Mouse (Mus musculus) MEL (cell line): Measurements from ENCODE around the gene Sema5a. TPM values are rescaled to one million over a fixed set of nuclear protein-coding genes. Genes with fewer than 3 reads are reported as not detected.

Experiments
- DNase-seq: peaks from one replicate; pipeline ENCODE4 v3.0.0; 2011; ENCODE audit warnings: low read depth, low spot score
- H3K27ac ChIP-seq: 2 replicates; pipeline ENCODE4 v1.5.1; 2012; ENCODE audit warnings: low read depth, mild to moderate bottlenecking, control low read depth, low read length, moderate library complexity; ENCODE audit not compliant: control insufficient read depth
- H3K27me3 ChIP-seq, 2 experiments: fragments of 150-350 bp in 1 of 2; sonication (generic) in 1 of 2; 2 replicates each; pipeline ENCODE4 v1.6.1; 2012; ENCODE audit warnings: low read length in 2 of 2, mild to moderate bottlenecking in 2 of 2, improper control_type of control experiment in 1 of 2, moderate library complexity in 1 of 2; ENCODE audit not compliant: insufficient read depth in 2 of 2, control insufficient read depth in 1 of 2
- H3K36me3 ChIP-seq, 2 experiments: 2 replicates each; pipeline ENCODE4 v1.6.1; 2012 to 2014; ENCODE audit warnings: low read length in 2 of 2, improper control_type of control experiment in 1 of 2, inconsistent platforms in 1 of 2, mild to moderate bottlenecking in 1 of 2; ENCODE audit not compliant: insufficient read depth in 2 of 2, control insufficient read depth in 1 of 2
- H3K4me1 ChIP-seq, 2 experiments: fragments of 150-350 bp in 1 of 2; sonication (generic) in 1 of 2; 2 replicates each; pipeline ENCODE4 v1.6.1; 2012; ENCODE audit warnings: low read length in 2 of 2, improper control_type of control experiment in 1 of 2, mild to moderate bottlenecking in 1 of 2; ENCODE audit not compliant: insufficient read depth in 2 of 2, control insufficient read depth in 1 of 2
- H3K4me3 ChIP-seq, 2 experiments: fragments of 150-350 bp in 1 of 2; sonication (generic) in 1 of 2; 2 replicates each; pipeline ENCODE4 v1.5.1; 2012; ENCODE audit warnings: low read depth in 2 of 2, low read length in 2 of 2, mild to moderate bottlenecking in 2 of 2, moderate library complexity in 2 of 2, control low read depth in 1 of 2, improper control_type of control experiment in 1 of 2; ENCODE audit not compliant: control insufficient read depth in 1 of 2, insufficient read depth in 1 of 2
- H3K79me2 ChIP-seq: 2 replicates; pipeline ENCODE4 v1.6.1; 2012; ENCODE audit warnings: mild to moderate bottlenecking, low read length, moderate library complexity; ENCODE audit not compliant: control insufficient read depth, poor library complexity, insufficient read depth
- H3K9ac ChIP-seq: 2 replicates; pipeline ENCODE4 v1.6.1; 2012; ENCODE audit warnings: low read depth, mild to moderate bottlenecking, control low read depth, low read length, moderate library complexity; ENCODE audit not compliant: control insufficient read depth, poor library complexity, severe bottlenecking
- H3K9me3 ChIP-seq: fragments of 150-350 bp; sonication (generic); replicated peaks from 2 replicates; pipeline ENCODE4 v1.6.1; 2012; ENCODE audit warnings: mild to moderate bottlenecking, low read length, improper control_type of control experiment, moderate library complexity; ENCODE audit not compliant: insufficient read depth
- BHLHE40 ChIP-seq: IDR thresholded peaks from 2 replicates; pipeline ENCODE4 v1.6.1; 2012; ENCODE audit warnings: low read depth, mild to moderate bottlenecking, inconsistent platforms, low read length, improper control_type of control experiment, borderline replicate concordance
- CHD2 ChIP-seq: IDR thresholded peaks from 2 replicates; pipeline ENCODE4 v1.6.1; 2011; ENCODE audit warnings: low read length, improper control_type of control experiment
- E2F4 ChIP-seq: IDR thresholded peaks from 2 replicates; pipeline ENCODE4 v1.6.1; 2011; ENCODE audit warnings: low read depth, low read length, improper control_type of control experiment, borderline replicate concordance
- ELF1 ChIP-seq: IDR thresholded peaks from 2 replicates; pipeline ENCODE4 v1.6.1; 2014; ENCODE audit warnings: low read depth, mild to moderate bottlenecking, inconsistent platforms, low read length, improper control_type of control experiment, moderate library complexity
- EP300 ChIP-seq, 2 experiments: IDR thresholded peaks; 2 replicates each; pipeline ENCODE4 v1.6.1; 2011; ENCODE audit warnings: improper control_type of control experiment in 2 of 2, low read length in 2 of 2, low read depth in 1 of 2, mild to moderate bottlenecking in 1 of 2
- GABPA ChIP-seq: IDR thresholded peaks from 2 replicates; pipeline ENCODE4 v1.6.1; 2012; ENCODE audit warnings: low read depth, mild to moderate bottlenecking, inconsistent platforms, low read length, improper control_type of control experiment, moderate library complexity
- JUND ChIP-seq: IDR thresholded peaks from 2 replicates; pipeline ENCODE4 v1.6.1; 2011; ENCODE audit warnings: low read depth, mild to moderate bottlenecking, improper control_type of control experiment, low read length
- KAT2A ChIP-seq: conservative IDR thresholded peaks from 2 replicates; pipeline ENCODE4 v1.6.1; 2012; ENCODE audit warnings: low read depth, low read length, improper control_type of control experiment, inconsistent platforms
- MAFK ChIP-seq: IDR thresholded peaks from 2 replicates; pipeline ENCODE4 v1.6.1; 2011; ENCODE audit warnings: low read depth, mild to moderate bottlenecking, low read length, improper control_type of control experiment, borderline replicate concordance
- MAX ChIP-seq: IDR thresholded peaks from 2 replicates; pipeline ENCODE4 v1.6.1; 2011; ENCODE audit warnings: low read length, improper control_type of control experiment
- MEF2A ChIP-seq: IDR thresholded peaks from 2 replicates; pipeline ENCODE4 v1.6.1; 2014; ENCODE audit warnings: low read depth, mild to moderate bottlenecking, inconsistent platforms, low read length, improper control_type of control experiment; ENCODE audit not compliant: poor library complexity, insufficient replicate concordance, severe bottlenecking; ENCODE audit errors: extremely low read depth
- MXI1 ChIP-seq: IDR thresholded peaks from 2 replicates; pipeline ENCODE4 v1.6.1; 2011; ENCODE audit warnings: mild to moderate bottlenecking, low read depth, low read length, improper control_type of control experiment
- MYB ChIP-seq: IDR thresholded peaks from 2 replicates; pipeline ENCODE4 v1.6.1; 2011; ENCODE audit warnings: mild to moderate bottlenecking, low read depth, low read length, improper control_type of control experiment
- POLR2A ChIP-seq, 2 experiments: IDR thresholded peaks; 2 replicates each; pipeline ENCODE4 v1.6.1; 2011 to 2012; ENCODE audit warnings: low read length in 2 of 2, mild to moderate bottlenecking in 2 of 2, control low read depth in 1 of 2, improper control_type of control experiment in 1 of 2, low read depth in 1 of 2, moderate library complexity in 1 of 2; ENCODE audit not compliant: control insufficient read depth in 1 of 2, insufficient read depth in 1 of 2, poor library complexity in 1 of 2
- SIN3A ChIP-seq: IDR thresholded peaks from 2 replicates; pipeline ENCODE4 v1.6.1; 2012; ENCODE audit warnings: low read length, improper control_type of control experiment, inconsistent platforms
- SMC3 ChIP-seq: IDR thresholded peaks from 2 replicates; pipeline ENCODE4 v1.6.1; 2011; ENCODE audit warnings: low read depth, low read length, improper control_type of control experiment
- TCF12 ChIP-seq: IDR thresholded peaks from 2 replicates; pipeline ENCODE4 v1.6.1; 2014; ENCODE audit warnings: low read depth, mild to moderate bottlenecking, inconsistent platforms, low read length, improper control_type of control experiment, moderate library complexity
- UBTF ChIP-seq: IDR thresholded peaks from 2 replicates; pipeline ENCODE4 v1.6.1; 2012; ENCODE audit warnings: low read depth, mild to moderate bottlenecking, inconsistent platforms, low read length, improper control_type of control experiment, moderate library complexity, borderline replicate concordance; ENCODE audit not compliant: insufficient read depth
- USF1 ChIP-seq: IDR thresholded peaks from 2 replicates; pipeline ENCODE4 v1.6.1; 2014; ENCODE audit warnings: low read depth, mild to moderate bottlenecking, inconsistent platforms, low read length, improper control_type of control experiment, moderate library complexity
- USF2 ChIP-seq, 2 experiments: IDR thresholded peaks; 2 replicates each; pipeline ENCODE4 v1.6.1; 2011 to 2012; ENCODE audit warnings: improper control_type of control experiment in 2 of 2, low read length in 2 of 2, borderline replicate concordance in 1 of 2, inconsistent platforms in 1 of 2, low read depth in 1 of 2, mild to moderate bottlenecking in 1 of 2; ENCODE audit not compliant: insufficient read depth in 1 of 2
- ZC3H11A ChIP-seq: IDR thresholded peaks from 2 replicates; pipeline ENCODE4 v1.6.1; 2012; ENCODE audit warnings: low read depth, mild to moderate bottlenecking, inconsistent platforms, low read length, improper control_type of control experiment
- ZMIZ1 ChIP-seq: IDR thresholded peaks from 2 replicates; pipeline ENCODE4 v1.6.1; 2012; ENCODE audit warnings: low read depth, mild to moderate bottlenecking, inconsistent platforms, low read length, improper control_type of control experiment, moderate library complexity
- ZNF384 ChIP-seq: IDR thresholded peaks from 2 replicates; pipeline ENCODE4 v1.6.1; 2012; ENCODE audit warnings: low read depth, mild to moderate bottlenecking, inconsistent platforms, low read length, improper control_type of control experiment
- polyA plus RNA-seq, 2 experiments: library from polyadenylated mRNA; stranded (reverse) in 1 of 2; unstranded in 1 of 2; fragments of >175 nt in 1 of 2; fragments of >200 nt in 1 of 2; gene quantifications; 2 replicates each; pipeline versions ENCODE4 v1.2.1 to v1.2.4; 2012; ENCODE audit warnings: low replicate concordance in 2 of 2, low read depth in 1 of 2; ENCODE audit not compliant: insufficient read length in 2 of 2, insufficient read depth in 1 of 2, missing spikeins in 1 of 2
- total RNA-seq: library from RNA; depleted of rRNA; stranded (reverse); fragments of 300-350 nt; gene quantifications from 2 replicates; pipeline ENCODE4 v1.2.3, GENCODE M21; 2012

Sema5a gene
- total and polyA plus RNA-seq, 3 experiments, result not detected

GRCm38 (mm10) chr15:32656017-32656416 lies 411.4 kb downstream of the Sema5a start:
- H3K4me1 ChIP-seq, result no peaks in the 10 kb centered on the region
- H3K27ac ChIP-seq, result no peak overlapping the region
- no peak overlapping the region for H3K9ac ChIP-seq
- H3K9me3 ChIP-seq, result no peaks in the 10 kb centered on the region
- TF ChIP-seq EP300 (IDR thresholded peaks at IDR 0.05; ENCODE audit: low read depth in 1 of 2, low read length in 2 of 2) (no peak), MAFK (no peak), MAX (no peak), MXI1 (no peak), TCF12 (no peak), GABPA (no peak), ZMIZ1 (no peak), UBTF (no peak), USF2 (IDR thresholded peaks at IDR 0.05; ENCODE audit: borderline replicate concordance in 1 of 2, insufficient read depth in 1 of 2, low read depth in 1 of 2, low read length in 2 of 2) (no peak), POLR2A (IDR thresholded peaks at IDR 0.05; ENCODE audit: control insufficient read depth in 1 of 2, insufficient read depth in 1 of 2, low read depth in 1 of 2, low read length in 2 of 2, poor library complexity in 1 of 2) (no peak), ELF1 (no peak), E2F4 (no peak), MEF2A (no peak), ZNF384 (no peak), CHD2 (no peak), SIN3A (no peak), KAT2A (no peak), ZC3H11A (no peak), BHLHE40 (no peak), SMC3 (no peak)
- H3K27me3 ChIP-seq, result no peaks in the 10 kb centered on the region
- H3K36me3 ChIP-seq, result no peaks in the 10 kb centered on the region
- H3K79me2 ChIP-seq, result no peaks in the 10 kb centered on the region
- H3K4me3 ChIP-seq, result no peak overlapping the region
- no peak for DNase-seq

DNA sequence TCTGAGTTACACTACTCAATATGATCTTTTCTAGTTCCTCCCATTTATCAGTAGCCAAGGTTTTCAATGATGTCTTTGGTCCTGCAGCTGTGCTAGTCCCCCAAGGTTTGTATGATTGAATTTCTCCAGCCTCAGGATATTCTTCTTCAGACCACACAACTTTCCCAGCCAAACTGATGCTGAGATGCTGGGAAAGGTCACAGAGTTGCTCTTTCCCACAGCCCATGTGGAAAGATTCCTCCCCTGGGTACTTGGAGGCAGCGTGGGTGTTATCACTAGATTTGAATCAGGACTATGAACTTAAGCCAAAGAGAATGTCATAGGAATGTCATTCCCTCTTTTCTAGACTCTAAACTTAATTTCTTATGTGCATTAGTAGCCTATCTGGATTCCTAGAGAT lies 431.8 kb downstream of the Sema5a start:
- Histone ChIP-seq H3K79me2 (no peaks in the 10 kb centered on the region), H3K9ac (no peak overlapping the region), H3K27ac (no peak overlapping the region), H3K9me3 (no peaks in the 10 kb centered on the region), H3K27me3 (no peaks in the 10 kb centered on the region), H3K4me3 (no peak overlapping the region), H3K36me3 (no peaks in the 10 kb centered on the region), H3K4me1 (no peaks in the 10 kb centered on the region)
- TF ChIP-seq USF1 (no peak), JUND (no peak), UBTF (no peak), E2F4 (no peak), GABPA (no peak), MYB (no peak), MAX (no peak), BHLHE40 (no peak), EP300 (IDR thresholded peaks at IDR 0.05; ENCODE audit: low read depth in 1 of 2, low read length in 2 of 2) (no peak)
- no peak for DNase-seq
